Mouse (Mus musculus) urinary bladder, postnatal 14 days (tissue): ENCODE data around the gene Snta1.
A peak's percentile ranks its signal among the peaks of the same experiment; 100 is the strongest.

Experiments used
- DNase-seq: peaks from one replicate; pipeline ENCODE4 v3.0.0; 2021; ENCODE audit warnings: low spot score

Snta1 gene

GRCm38 (mm10) chr2:154407643-154408445 lies at the start of gene Snta1:
Snta1 (minus strand) TSS chr2:154408099.
- DNase-seq: peak; percentile 85

- DNase-seq: no peak
Measured at GRCm38 (mm10) chr2:154456621-154457020, 48.7 kb upstream of the Snta1 start.

- peak; percentile 22 for DNase-seq
Measured at GRCm38 (mm10) chr2:154455776-154456175, 47.9 kb upstream of the Snta1 start.

GRCm38 (mm10) chr2:154454605-154455004 lies 46.7 kb upstream of the Snta1 start:
- no peak for DNase-seq

GRCm38 (mm10) chr2:154454099-154454498 lies 46.2 kb upstream of the Snta1 start:
- no peak for DNase-seq

GRCm38 (mm10) chr2:154452951-154453350 lies 45.1 kb upstream of the Snta1 start:
- DNase-seq: no peak

- no peak for DNase-seq
Measured at GRCm38 (mm10) chr2:154448633-154449032, 40.7 kb upstream of the Snta1 start.

- DNase-seq: no peak
Measured at GRCm38 (mm10) chr2:154447821-154448220, 39.9 kb upstream of the Snta1 start.

- DNase-seq: no peak
Measured at GRCm38 (mm10) chr2:154440453-154440852, 32.6 kb upstream of the Snta1 start.

GRCm38 (mm10) chr2:154437191-154437527 lies 29.3 kb upstream of the Snta1 start:
- no peak for DNase-seq

- peak; percentile 55 for DNase-seq
Measured at GRCm38 (mm10) chr2:154436458-154437190, 28.7 kb upstream of the Snta1 start, which contains the start of gene Cbfa2t2. Cbfa2t2 (plus strand) TSS chr2:154436481.

GRCm38 (mm10) chr2:154436076-154436457 lies 28.2 kb upstream of the Snta1 start:
- DNase-seq: peak; percentile 99

GRCm38 (mm10) chr2:154434690-154435089 lies 26.8 kb upstream of the Snta1 start:
- DNase-seq: no peak

- DNase-seq: no peak
Measured at GRCm38 (mm10) chr2:154433391-154433790, 25.5 kb upstream of the Snta1 start.

- DNase-seq: no peak
Measured at GRCm38 (mm10) chr2:154432696-154433095, 24.8 kb upstream of the Snta1 start.

- no peak for DNase-seq
Measured at GRCm38 (mm10) chr2:154430566-154430965, 22.7 kb upstream of the Snta1 start.

GRCm38 (mm10) chr2:154427853-154428360 lies 20.0 kb upstream of the Snta1 start:
- DNase-seq: peak; percentile 55

GRCm38 (mm10) chr2:154426905-154427852 lies 19.3 kb upstream of the Snta1 start:
- no peak for DNase-seq

GRCm38 (mm10) chr2:154426188-154426904 lies 18.4 kb upstream of the Snta1 start:
- no peak for DNase-seq

GRCm38 (mm10) chr2:154425522-154425921 lies 17.6 kb upstream of the Snta1 start:
- no peak for DNase-seq

GRCm38 (mm10) chr2:154423548-154423947 lies 15.6 kb upstream of the Snta1 start:
- DNase-seq: no peak
